Mouse (Mus musculus): ENCODE measurements around the gene Enkd1.

GRCm38 (mm10) chr8:105716302-105716945 lies 8.4 kb upstream of the Enkd1 start:
- TF ChIP-seq CTCF (IDR thresholded peaks at IDR 0.05; ENCODE audit: low read depth, low read length) (no peak), POLR2A (IDR thresholded peaks at IDR 0.05; ENCODE audit: borderline replicate concordance, low read depth, low read length) (no peak)

All from bone marrow macrophage, adult 2 months (primary cell).